Mouse (Mus musculus): ENCODE data around the gene Plcb4.

Gene Plcb4
- long read RNA-seq, experiment 1, partial matches to known transcripts: 1 of 6 reads
- long read RNA-seq, experiment 1, other reads (novel, unspliced or antisense): 5 of 6 reads
- long read RNA-seq, experiment 2, partial matches to known transcripts: 4 of 11 reads
- long read RNA-seq, experiment 2, other reads (novel, unspliced or antisense): 7 of 11 reads

- intact Hi-C loops (cut with DNase I): loop anchor here (5.0 kb wide), 1 partner anchor 96 kb away; no protein-coding TSS in a partner anchor
Measured at GRCm38 (mm10) chr2:135658486-135659390, at the start of gene Plcb4. Plcb4 (plus strand) TSS chr2:135659011.

GRCm38 (mm10) chr2:135614651-135615261, 44.1 kb upstream of the Plcb4 start:
- intact Hi-C loops (cut with DNase I): no loop called here

- intact Hi-C loops (cut with DNase I): no loop called here
Measured at GRCm38 (mm10) chr2:135616090-135616489, 42.7 kb upstream of the Plcb4 start.

DNA sequence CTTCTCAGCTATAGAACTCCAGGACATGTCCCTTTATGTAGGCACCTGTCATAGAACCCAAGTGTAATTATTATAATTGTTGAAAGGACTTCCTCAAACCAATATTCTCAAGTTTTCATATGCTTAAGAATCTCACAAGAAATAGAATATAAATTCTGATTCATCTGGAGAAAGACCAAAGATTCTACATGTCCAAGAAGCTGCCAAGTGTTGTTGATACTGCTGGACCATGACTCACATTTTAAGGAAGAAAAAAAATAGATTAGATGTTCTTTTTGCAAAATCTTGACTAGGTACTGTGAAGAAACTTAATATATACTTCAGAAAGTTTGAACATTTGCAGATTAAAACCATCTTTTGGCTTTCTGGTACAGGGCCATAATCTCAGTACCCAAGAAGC, 40.3 kb upstream of the Plcb4 start:
- intact Hi-C loops (cut with DNase I): no loop called here

DNA sequence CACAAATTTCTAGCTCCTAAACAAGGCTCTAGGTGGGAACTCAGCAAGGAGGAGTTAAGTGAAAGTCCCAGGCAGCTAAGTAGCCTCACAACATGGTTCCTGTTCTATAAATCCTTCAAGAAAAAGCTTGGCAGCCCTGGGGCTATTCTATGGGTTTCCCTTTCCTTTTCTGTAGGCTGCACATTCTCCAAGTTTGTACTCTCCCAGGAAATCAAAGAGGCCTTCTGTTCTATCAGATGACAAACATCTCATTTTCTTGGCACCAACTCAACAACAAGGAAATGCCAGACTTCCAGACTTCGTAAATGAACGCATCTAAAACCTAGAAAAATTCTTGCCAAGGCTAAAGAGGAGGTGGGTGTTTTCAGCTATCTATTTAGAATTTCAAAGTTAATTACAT, 38.9 kb upstream of the Plcb4 start:
- intact Hi-C loops (cut with DNase I): no loop called here

- intact Hi-C loops (cut with DNase I): no loop called here
Measured at GRCm38 (mm10) chr2:135627821-135628220, 31.0 kb upstream of the Plcb4 start.

- intact Hi-C loops (cut with DNase I): no loop called here
Measured at GRCm38 (mm10) chr2:135637227-135637626, 21.6 kb upstream of the Plcb4 start.

GRCm38 (mm10) chr2:135641002-135641401, 17.8 kb upstream of the Plcb4 start:
- intact Hi-C loops (cut with DNase I): no loop called here

- intact Hi-C loops (cut with DNase I): no loop called here
Measured at GRCm38 (mm10) chr2:135641636-135642035, 17.2 kb upstream of the Plcb4 start.

GRCm38 (mm10) chr2:135646226-135646625, 12.6 kb upstream of the Plcb4 start:
- intact Hi-C loops (cut with DNase I): no loop called here

DNA sequence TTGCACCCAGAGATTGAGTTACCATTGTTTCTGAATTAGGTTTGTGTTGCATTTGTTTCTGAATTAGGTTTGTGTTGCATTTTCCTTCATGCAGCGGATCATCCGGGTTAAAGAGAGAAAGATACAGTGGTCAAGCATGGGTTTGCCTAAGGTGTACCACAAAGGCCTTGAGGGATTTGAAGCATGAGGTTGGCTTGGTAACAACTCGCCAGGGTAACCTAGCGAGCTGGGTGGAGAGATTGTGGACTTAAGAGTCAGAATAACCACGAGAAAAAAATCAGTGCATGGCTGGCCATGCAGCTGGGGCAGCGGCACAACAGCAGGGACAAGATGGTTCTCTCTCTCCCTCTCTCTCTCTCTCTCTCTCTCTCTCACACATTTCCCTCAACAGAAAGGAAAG, 12.2 kb upstream of the Plcb4 start:
- intact Hi-C loops (cut with DNase I): no loop called here

DNA sequence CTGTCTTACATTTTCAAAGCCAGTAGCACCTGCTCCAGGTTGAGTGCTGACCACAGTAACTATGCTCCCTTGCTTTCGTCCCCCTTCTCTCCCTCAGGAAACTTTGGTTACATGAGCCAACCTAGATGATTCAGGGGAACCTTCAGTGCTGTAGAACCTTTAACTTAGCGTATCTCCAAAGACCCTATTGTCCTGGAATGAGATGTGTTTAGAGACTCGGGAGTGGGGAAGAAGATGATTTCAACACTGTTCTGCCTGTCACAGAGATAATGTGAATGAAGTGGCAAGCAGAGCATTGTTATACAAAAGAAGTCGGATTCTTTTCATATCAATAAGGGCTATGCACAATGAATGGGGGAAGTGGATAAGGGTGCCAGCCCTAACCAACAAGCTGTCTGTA, 10.8 kb upstream of the Plcb4 start:
- intact Hi-C loops (cut with DNase I): no loop called here

DNA sequence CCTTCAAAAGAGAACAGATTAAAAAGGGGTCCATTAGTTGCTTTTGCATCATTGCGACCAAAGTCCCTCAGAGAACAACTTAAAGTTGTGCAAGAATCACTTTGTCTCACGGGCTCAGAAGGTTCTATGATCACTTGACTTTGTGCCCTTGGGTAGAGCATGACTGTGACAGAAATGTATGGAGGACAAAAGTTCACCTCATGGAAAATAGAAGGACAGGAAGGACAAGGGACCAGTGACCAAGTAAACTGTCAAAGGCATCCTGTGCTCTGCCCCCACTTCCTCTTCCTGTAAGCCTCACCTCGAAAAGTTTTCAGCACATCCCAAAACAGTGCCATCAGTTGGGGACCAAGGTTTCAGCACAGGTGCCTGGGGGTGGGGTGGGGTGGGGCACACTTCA, 7.9 kb upstream of the Plcb4 start:
- intact Hi-C loops (cut with DNase I): no loop called here

GRCm38 (mm10) chr2:135652040-135652439, 6.8 kb upstream of the Plcb4 start:
- intact Hi-C loops (cut with DNase I): no loop called here

GRCm38 (mm10) chr2:135652451-135652850, 6.4 kb upstream of the Plcb4 start:
- intact Hi-C loops (cut with DNase I): no loop called here

DNA sequence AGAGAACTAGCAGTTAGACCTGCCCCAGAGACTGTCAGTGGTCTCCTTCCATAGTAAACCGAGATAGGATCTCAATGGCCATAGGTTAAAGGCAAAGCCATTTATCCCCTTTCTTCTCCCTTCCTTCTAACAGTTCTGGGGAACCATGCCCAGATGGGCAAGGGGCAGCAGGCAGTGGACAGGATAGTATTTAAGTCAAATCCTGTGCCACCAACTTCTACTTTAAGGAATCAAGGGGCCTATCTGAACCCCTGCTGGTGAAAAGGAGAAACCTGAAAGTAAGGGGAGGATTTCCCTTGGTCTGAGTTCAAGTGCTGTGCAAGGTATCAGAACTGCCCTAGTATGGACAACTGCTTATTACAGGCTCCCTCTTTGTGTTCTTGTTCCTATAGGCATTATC, 2.9 kb upstream of the Plcb4 start:
- intact Hi-C loops (cut with DNase I): loop anchor here (5.0 kb wide), 1 partner anchor 94 kb away; no protein-coding TSS in a partner anchor

DNA sequence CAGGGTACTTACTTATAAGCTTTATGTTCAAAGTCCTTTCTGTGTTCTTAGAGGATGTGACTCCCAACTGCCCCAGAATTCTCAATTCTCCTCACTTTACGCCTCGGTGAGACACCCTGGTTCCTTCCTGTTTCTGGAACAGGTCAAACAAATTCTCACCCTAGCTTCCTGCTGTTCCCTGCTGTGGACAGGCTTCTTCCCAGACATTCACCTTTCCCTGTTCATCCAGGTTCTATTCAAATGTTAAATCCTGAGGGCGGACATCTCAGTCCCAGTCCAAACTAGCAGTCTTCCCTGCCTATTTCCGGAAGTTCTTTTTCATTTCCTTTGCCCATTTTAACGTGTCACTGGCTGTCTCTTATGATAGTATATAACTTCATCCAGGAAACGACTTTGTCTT, 2.2 kb upstream of the Plcb4 start:
- intact Hi-C loops (cut with DNase I): loop anchor here (5.0 kb wide), 1 partner anchor 94 kb away; no protein-coding TSS in a partner anchor

DNA sequence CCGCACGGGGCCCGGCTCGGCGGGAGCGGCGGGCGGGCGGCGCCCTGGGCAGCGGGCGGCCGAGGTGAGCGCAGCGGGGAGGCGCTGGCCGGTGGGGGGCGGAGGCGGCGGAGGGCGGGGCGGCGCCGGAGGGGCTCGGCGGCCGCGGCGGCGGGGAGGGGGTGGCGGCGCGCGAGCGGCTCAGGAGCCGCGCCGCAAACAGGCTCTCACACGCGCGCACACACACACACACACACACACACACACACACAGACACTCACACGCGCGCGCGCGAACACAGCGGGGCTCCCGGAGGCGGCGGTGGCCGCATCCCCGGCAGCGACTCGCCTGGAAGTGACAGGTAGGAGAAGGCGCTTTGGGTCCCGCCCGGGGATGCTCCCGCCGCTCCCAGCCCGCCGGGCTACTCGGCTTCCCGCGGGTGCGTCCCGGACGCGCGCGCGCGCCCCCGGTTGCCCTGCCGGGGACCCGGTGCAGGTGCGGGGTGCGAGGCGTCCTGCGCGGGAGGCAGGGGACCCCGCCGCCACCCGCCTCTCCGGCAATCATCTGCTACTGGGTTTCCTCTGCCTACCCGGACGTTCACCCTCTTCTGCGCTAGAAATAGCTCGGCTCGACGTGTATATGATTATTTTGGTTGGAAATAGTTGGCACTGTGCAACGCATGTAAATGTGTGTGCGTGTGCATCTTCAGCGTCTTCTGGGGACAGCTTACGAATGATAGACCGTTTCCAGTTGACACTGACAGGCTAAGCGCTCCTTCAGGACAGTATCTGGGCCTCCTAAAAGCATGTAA, 775 bp downstream of the Plcb4 start:
- intact Hi-C loops (cut with DNase I): loop anchor here (5.0 kb wide), 1 partner anchor 97 kb away; no protein-coding TSS in a partner anchor

GRCm38 (mm10) chr2:135660816-135661215, 2.0 kb downstream of the Plcb4 start:
- intact Hi-C loops (cut with DNase I): no loop called here

GRCm38 (mm10) chr2:135663785-135664184, 5.0 kb downstream of the Plcb4 start:
- intact Hi-C loops (cut with DNase I): no loop called here

GRCm38 (mm10) chr2:135667496-135667895, 8.7 kb downstream of the Plcb4 start:
- intact Hi-C loops (cut with DNase I): no loop called here

All from adrenal gland (tissue).